Mouse (Mus musculus): ENCODE measurements at regions not wholly inside any gene's neighbourhood (a gene's known extent, or its start where the extent isn't known, plus 50 kb on each side); places are given as distances from the start of the nearest gene placed in this dataset.

DNA sequence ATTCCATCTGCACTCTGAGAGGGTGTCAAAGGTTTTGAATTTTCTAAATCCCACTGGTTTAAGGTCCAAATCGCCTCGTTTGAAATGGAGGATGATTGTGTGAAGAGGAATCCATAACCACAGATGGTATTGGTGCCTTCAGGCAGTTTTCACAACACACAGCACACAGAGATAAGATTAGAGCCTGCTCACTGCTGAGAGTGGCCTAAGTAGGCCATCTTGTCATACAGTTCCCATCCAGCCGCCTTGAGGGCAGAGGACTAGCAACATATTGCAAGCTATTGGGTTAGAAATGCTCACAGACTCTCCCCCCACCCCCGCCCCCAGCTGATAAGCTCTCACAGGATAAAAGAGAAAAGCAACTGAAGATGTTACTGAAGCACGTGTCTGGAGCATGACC is 303.8 kb downstream of the Sqor start:
- Histone ChIP-seq H3K27me3 (ENCODE audit: control insufficient read depth in 1 of 2, insufficient read depth in 2 of 2, low read length in 2 of 2) (no peaks in the 10 kb centered on the region), H3K79me2 (ENCODE audit: control insufficient read depth, insufficient read depth, low read length, poor library complexity) (no peaks in the 10 kb centered on the region), H3K4me3 (ENCODE audit: control insufficient read depth in 1 of 2, insufficient read depth in 1 of 2, low read depth in 2 of 2, low read length in 2 of 2) (no peak overlapping the region), H3K27ac (ENCODE audit: control insufficient read depth, low read depth, low read length) (no peak overlapping the region), H3K36me3 (ENCODE audit: control insufficient read depth in 1 of 2, insufficient read depth in 2 of 2, low read length in 2 of 2) (no peaks in the 10 kb centered on the region), H3K4me1 (ENCODE audit: control insufficient read depth in 1 of 2, insufficient read depth in 2 of 2, low read length in 2 of 2) (no peaks in the 10 kb centered on the region), H3K9me3 (replicated peaks; ENCODE audit: insufficient read depth, low read length) (no peaks in the 10 kb centered on the region), H3K9ac (ENCODE audit: control insufficient read depth, low read depth, low read length, poor library complexity, severe bottlenecking) (no peak overlapping the region)
- no peak for DNase-seq (ENCODE audit: low read depth, low spot score)
- TF ChIP-seq HCFC1 (IDR thresholded peaks at IDR 0.05; ENCODE audit: low read depth, low read length): no peak
- TF ChIP-seq MYB (IDR thresholded peaks at IDR 0.05; ENCODE audit: low read depth, low read length): no peak
- no peak for TF ChIP-seq ZMIZ1 (IDR thresholded peaks at IDR 0.05; ENCODE audit: low read depth, low read length)
- TF ChIP-seq SIN3A (IDR thresholded peaks at IDR 0.05; ENCODE audit: low read length): no peak
- no peak for TF ChIP-seq USF2 (IDR thresholded peaks at IDR 0.05; ENCODE audit: borderline replicate concordance in 1 of 2, insufficient read depth in 1 of 2, low read depth in 1 of 2, low read length in 2 of 2)
- no peak for TF ChIP-seq USF1 (IDR thresholded peaks at IDR 0.05; ENCODE audit: low read depth, low read length)
- no peak for TF ChIP-seq ZKSCAN1 (IDR thresholded peaks at IDR 0.05; ENCODE audit: low read depth, low read length)

DNA sequence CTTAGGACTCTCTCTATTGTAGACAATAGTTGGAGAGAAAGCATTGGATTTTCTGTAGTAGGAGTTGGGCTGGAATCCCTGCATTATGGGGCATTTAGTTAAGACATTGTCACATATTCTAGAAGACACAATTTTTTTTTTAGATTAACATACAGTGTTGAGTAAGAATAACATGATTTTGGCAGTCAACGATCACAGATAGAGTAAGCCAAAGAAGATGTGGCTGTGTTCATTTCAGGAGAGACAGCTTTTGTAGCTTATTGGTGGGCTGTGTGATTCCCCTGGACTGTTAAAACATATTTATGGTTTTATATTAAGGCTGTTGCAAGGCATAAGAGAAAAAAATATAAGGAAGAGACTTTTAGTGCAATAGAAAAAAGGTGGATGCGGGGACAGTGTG is 307.6 kb downstream of the Sqor start:
- no peaks in the 10 kb centered on the region for H3K79me2 ChIP-seq (ENCODE audit: control insufficient read depth, insufficient read depth, low read length, poor library complexity)
- H3K4me3 ChIP-seq (ENCODE audit: control insufficient read depth in 1 of 2, insufficient read depth in 1 of 2, low read depth in 2 of 2, low read length in 2 of 2): no peak overlapping the region
- TF ChIP-seq UBTF (IDR thresholded peaks at IDR 0.05; ENCODE audit: borderline replicate concordance, insufficient read depth, low read depth, low read length): no peak
- TF ChIP-seq ZMIZ1 (IDR thresholded peaks at IDR 0.05; ENCODE audit: low read depth, low read length): no peak
- no peaks in the 10 kb centered on the region for H3K27me3 ChIP-seq (ENCODE audit: control insufficient read depth in 1 of 2, insufficient read depth in 2 of 2, low read length in 2 of 2)
- no peaks in the 10 kb centered on the region for H3K4me1 ChIP-seq (ENCODE audit: control insufficient read depth in 1 of 2, insufficient read depth in 2 of 2, low read length in 2 of 2)
- H3K27ac ChIP-seq (ENCODE audit: control insufficient read depth, low read depth, low read length): no peak overlapping the region
- no peaks in the 10 kb centered on the region for H3K9me3 ChIP-seq (replicated peaks; ENCODE audit: insufficient read depth, low read length)
- DNase-seq (ENCODE audit: low read depth, low spot score): no peak
- H3K9ac ChIP-seq (ENCODE audit: control insufficient read depth, low read depth, low read length, poor library complexity, severe bottlenecking): no peak overlapping the region
- H3K36me3 ChIP-seq (ENCODE audit: control insufficient read depth in 1 of 2, insufficient read depth in 2 of 2, low read length in 2 of 2): no peaks in the 10 kb centered on the region

- Histone ChIP-seq H3K79me2 (ENCODE audit: control insufficient read depth, insufficient read depth, low read length, poor library complexity) (no peaks in the 10 kb centered on the region), H3K4me1 (ENCODE audit: control insufficient read depth in 1 of 2, insufficient read depth in 2 of 2, low read length in 2 of 2) (no peaks in the 10 kb centered on the region), H3K27ac (ENCODE audit: control insufficient read depth, low read depth, low read length) (no peak overlapping the region), H3K27me3 (ENCODE audit: control insufficient read depth in 1 of 2, insufficient read depth in 2 of 2, low read length in 2 of 2) (no peaks in the 10 kb centered on the region), H3K9me3 (replicated peaks; ENCODE audit: insufficient read depth, low read length) (no peaks in the 10 kb centered on the region), H3K9ac (ENCODE audit: control insufficient read depth, low read depth, low read length, poor library complexity, severe bottlenecking) (no peak overlapping the region), H3K36me3 (ENCODE audit: control insufficient read depth in 1 of 2, insufficient read depth in 2 of 2, low read length in 2 of 2) (no peaks in the 10 kb centered on the region), H3K4me3 (ENCODE audit: control insufficient read depth in 1 of 2, insufficient read depth in 1 of 2, low read depth in 2 of 2, low read length in 2 of 2) (no peak overlapping the region)
- DNase-seq (ENCODE audit: low read depth, low spot score): no peak
- TF ChIP-seq TCF12 (IDR thresholded peaks at IDR 0.05; ENCODE audit: low read depth, low read length) (no peak), ZNF384 (IDR thresholded peaks at IDR 0.05; ENCODE audit: low read depth, low read length) (no peak), MEF2A (IDR thresholded peaks at IDR 0.05; ENCODE audit: extremely low read depth, insufficient replicate concordance, low read depth, low read length, poor library complexity, severe bottlenecking) (no peak), USF1 (IDR thresholded peaks at IDR 0.05; ENCODE audit: low read depth, low read length) (no peak), KAT2A (conservative IDR thresholded peaks at IDR 0.05; ENCODE audit: low read depth, low read length) (no peak), RCOR1 (IDR thresholded peaks at IDR 0.05; ENCODE audit: low read depth, low read length) (no peak), MYC (IDR thresholded peaks at IDR 0.05; ENCODE audit: low read depth, low read length) (no peak), TBP (IDR thresholded peaks at IDR 0.05; ENCODE audit: low read depth, low read length) (no peak), MAFK (IDR thresholded peaks at IDR 0.05; ENCODE audit: borderline replicate concordance, low read depth, low read length) (no peak), POLR2AphosphoS5 (IDR thresholded peaks at IDR 0.05; ENCODE audit: borderline replicate concordance, low read depth, low read length) (no peak), HCFC1 (IDR thresholded peaks at IDR 0.05; ENCODE audit: low read depth, low read length) (no peak)
Measured at GRCm38 (mm10) chr2:123073476-123074085, 308.5 kb downstream of the Sqor start.
